Mouse (Mus musculus) embryonic facial prominence, embryonic 11.5 days (tissue): Measurements from ENCODE around the gene Bbip1. TPM values are rescaled to one million over a fixed set of nuclear protein-coding genes. Genes with fewer than 3 reads are reported as not detected.
"Not testable (repeated sequence)": the region's sequence is repeated elsewhere in the genome, so short reads cannot be mapped to it uniquely, and the experiment has no call there.

ENCODE experiments used
- ATAC-seq: fragments of 200-750 bp; cut with Nextera tagmentation; replicated peaks from 2 replicates; pipeline ENCODE4 v1.8.0; 2017; ENCODE audit warnings: low read depth; ENCODE audit not compliant: insufficient number of reproducible peaks, low FRiP score, low TSS enrichment
- DNase-seq: peaks from one replicate; pipeline ENCODE4 v3.0.0-alpha.2; 2015; ENCODE audit warnings: low spot score
- H3K27ac ChIP-seq: fragments of 300-500 bp; sonication (generic); replicated peaks from 2 replicates; pipeline ENCODE4 v1.5.1; 2014; ENCODE audit warnings: mild to moderate bottlenecking, low read depth, low read length, control low read depth
- H3K27me3 ChIP-seq: fragments of 300-500 bp; sonication (generic); 2 replicates; pipeline ENCODE4 v1.6.1; 2014; ENCODE audit warnings: mild to moderate bottlenecking, low read length, moderate library complexity, mixed read lengths; ENCODE audit not compliant: control insufficient read depth, insufficient read depth
- H3K36me3 ChIP-seq: fragments of 300-500 bp; sonication (generic); replicated peaks from 2 replicates; pipeline ENCODE4 v1.6.1; 2014; ENCODE audit warnings: low read depth, mild to moderate bottlenecking, low read length, moderate library complexity, mixed read lengths; ENCODE audit not compliant: control insufficient read depth, insufficient read depth
- H3K4me1 ChIP-seq: fragments of 300-500 bp; sonication (generic); 2 replicates; pipeline ENCODE4 v1.6.1; 2014; ENCODE audit warnings: low read length, mixed read lengths; ENCODE audit not compliant: control insufficient read depth, insufficient read depth
- H3K4me2 ChIP-seq: fragments of 300-500 bp; sonication (generic); 2 replicates; pipeline ENCODE4 v1.6.1; 2014; ENCODE audit warnings: low read depth, mild to moderate bottlenecking, control low read depth, low read length, moderate library complexity
- H3K4me3 ChIP-seq: fragments of 300-500 bp; sonication (generic); 2 replicates; pipeline ENCODE4 v1.5.1; 2014; ENCODE audit warnings: low read depth, low read length, control low read depth
- H3K9ac ChIP-seq: fragments of 300-500 bp; sonication (generic); replicated peaks from 2 replicates; pipeline ENCODE4 v1.6.1; 2014; ENCODE audit warnings: mild to moderate bottlenecking, control low read depth, low read length
- H3K9me3 ChIP-seq: fragments of 300-500 bp; sonication (generic); replicated peaks from 2 replicates; pipeline ENCODE4 v1.6.1; 2016; ENCODE audit warnings: mild to moderate bottlenecking, low read length, inconsistent platforms, mixed read lengths; ENCODE audit not compliant: control insufficient read depth
- WGBS: fragments of 180-500 bp; shearing (Covaris S2); extraction: QIAGEN DNeasy Blood & Tissue Kit; methylation state at CpG from one replicate; pipeline ENCODE4 v1.1.7; 2014; 5-methylcytosine and 5-hydroxymethylcytosine counted together
- polyA plus RNA-seq: library from polyadenylated mRNA; unstranded; fragments of >200 nt; fragmentation: Nextera tagmentation; extraction: Ambion mirVana; gene quantifications from 2 replicates; pipeline ENCODE4 v1.2.1, GENCODE M21; 2014

Bbip1 gene
- polyA plus RNA-seq, 1 experiment from 2014 or later = 114 TPM

DNA sequence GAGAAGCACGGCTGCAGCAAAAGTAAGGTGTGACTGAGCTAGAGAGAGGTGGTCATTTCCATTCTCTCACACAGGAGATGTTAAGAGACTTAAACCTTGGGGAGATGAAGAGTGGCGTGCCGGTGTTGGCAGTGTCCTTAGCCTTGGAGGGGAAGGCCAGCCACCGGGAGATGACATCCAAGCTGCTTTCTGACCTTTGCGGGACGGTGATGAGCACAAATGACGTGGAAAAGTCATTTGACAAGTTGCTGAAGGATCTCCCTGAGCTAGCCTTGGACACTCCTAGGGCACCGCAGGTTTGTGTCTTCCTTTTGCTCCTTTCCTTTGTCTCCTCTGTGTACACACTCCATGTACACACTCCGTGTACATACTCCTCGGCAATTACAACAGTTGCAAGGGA is 24.9 kb downstream of the Bbip1 start:
- Histone ChIP-seq H3K27me3 (no peaks in the 10 kb centered on the region), H3K9ac (no peak overlapping the region), H3K27ac (no peak overlapping the region), H3K4me2 (no peak overlapping the region), H3K36me3 (no peaks in the 10 kb centered on the region; the same call in 1 of the 2 replicates), H3K4me3 (no peak overlapping the region), H3K9me3 (no peaks in the 10 kb centered on the region), H3K4me1 (no peaks in the 10 kb centered on the region)
- WGBS = 95% methylated on average over 10 of the region's 10 CpGs
- no peak for DNase-seq
- no peak for ATAC-seq

DNA sequence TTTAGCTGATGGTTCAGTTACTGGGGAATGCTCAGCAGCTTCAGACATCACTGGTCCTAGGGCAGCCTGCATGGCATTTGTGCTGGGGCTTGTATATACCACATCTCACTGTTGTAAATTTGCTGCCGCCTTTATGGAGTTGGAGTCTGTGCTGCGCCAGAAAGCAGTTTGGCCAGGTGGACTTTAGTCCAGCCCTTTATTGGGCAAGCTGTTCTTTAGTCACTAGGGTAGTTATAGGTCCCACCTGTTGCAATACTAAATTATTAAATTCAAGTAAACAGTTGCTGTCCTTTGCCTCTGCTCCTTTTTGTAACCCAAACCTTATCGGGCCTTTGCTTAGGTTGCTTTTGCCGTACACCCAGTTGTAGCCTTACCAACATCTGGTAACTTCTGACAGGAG is 29.5 kb downstream of the Bbip1 start:
- Histone ChIP-seq H3K9ac (no peak overlapping the region), H3K36me3 (no peaks in the 10 kb centered on the region; the same call in 1 of the 2 replicates), H3K4me2 (no peak overlapping the region), H3K27me3 (no peaks in the 10 kb centered on the region), H3K9me3 (no peaks in the 10 kb centered on the region), H3K27ac (no peak overlapping the region), H3K4me3 (no peak overlapping the region), H3K4me1 (no peaks in the 10 kb centered on the region)
- no peak for DNase-seq
- no peak for ATAC-seq
- WGBS = 92% methylated on average over 4 of the region's 4 CpGs

DNA sequence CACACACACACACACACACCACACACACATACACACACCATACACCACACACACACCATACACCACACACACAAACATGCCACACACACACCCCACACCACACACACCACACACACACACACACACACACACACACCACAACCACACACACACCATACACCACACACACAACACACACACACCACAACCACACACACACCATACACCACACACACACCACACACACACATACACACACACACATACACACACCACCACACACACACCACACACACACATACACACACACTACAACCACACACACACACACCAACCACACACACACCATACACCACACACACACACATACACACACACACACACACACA is 37.7 kb downstream of the Bbip1 start:
- H3K9me3 ChIP-seq, H3K27ac ChIP-seq, H3K4me2 ChIP-seq, DNase-seq, H3K4me3 ChIP-seq, ATAC-seq, H3K36me3 ChIP-seq, H3K4me1 ChIP-seq, H3K27me3 ChIP-seq, H3K9ac ChIP-seq: not testable (repeated sequence)

DNA sequence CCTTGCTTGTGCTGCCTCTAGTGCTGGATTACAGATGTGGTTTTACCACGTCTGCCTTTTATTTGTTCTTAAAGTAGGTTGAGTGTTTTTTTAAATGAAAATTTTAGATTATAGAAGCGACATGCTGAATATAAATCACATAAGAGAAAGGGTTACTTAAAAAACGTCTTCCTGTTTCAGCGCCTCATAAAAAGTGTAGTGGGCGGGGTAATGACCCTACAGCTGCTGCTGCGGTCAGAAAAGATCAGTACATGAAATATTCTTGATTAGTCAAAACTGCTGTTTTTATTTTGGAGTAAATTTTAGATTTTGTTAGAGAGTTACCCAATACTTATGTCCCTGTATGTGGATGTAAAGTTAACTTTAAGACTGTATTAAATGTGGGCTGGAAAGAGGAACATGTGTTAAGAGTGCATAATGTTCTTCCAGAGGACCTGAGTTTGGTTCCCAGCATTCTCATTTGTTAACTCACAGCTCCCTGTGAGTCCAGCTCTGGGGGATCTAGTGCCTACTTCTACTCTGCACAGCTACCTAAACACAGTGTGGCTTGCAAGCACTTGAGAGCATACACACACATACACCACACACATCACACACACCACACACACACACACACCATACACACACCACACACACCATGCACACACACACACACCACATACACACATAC is 38.3 kb downstream of the Bbip1 start:
- DNase-seq (no peak), ATAC-seq (no peak)
- Histone ChIP-seq H3K9me3 (no peaks in the 10 kb centered on the region), H3K27ac (no peak overlapping the region), H3K4me1 (no peaks in the 10 kb centered on the region), H3K4me3 (no peak overlapping the region), H3K36me3 (no peaks in the 10 kb centered on the region; the same call in 1 of the 2 replicates), H3K4me2 (no peak overlapping the region), H3K27me3 (no peaks in the 10 kb centered on the region), H3K9ac (no peak overlapping the region)
- WGBS = 77% methylated on average over 6 of the region's 6 CpGs

DNA sequence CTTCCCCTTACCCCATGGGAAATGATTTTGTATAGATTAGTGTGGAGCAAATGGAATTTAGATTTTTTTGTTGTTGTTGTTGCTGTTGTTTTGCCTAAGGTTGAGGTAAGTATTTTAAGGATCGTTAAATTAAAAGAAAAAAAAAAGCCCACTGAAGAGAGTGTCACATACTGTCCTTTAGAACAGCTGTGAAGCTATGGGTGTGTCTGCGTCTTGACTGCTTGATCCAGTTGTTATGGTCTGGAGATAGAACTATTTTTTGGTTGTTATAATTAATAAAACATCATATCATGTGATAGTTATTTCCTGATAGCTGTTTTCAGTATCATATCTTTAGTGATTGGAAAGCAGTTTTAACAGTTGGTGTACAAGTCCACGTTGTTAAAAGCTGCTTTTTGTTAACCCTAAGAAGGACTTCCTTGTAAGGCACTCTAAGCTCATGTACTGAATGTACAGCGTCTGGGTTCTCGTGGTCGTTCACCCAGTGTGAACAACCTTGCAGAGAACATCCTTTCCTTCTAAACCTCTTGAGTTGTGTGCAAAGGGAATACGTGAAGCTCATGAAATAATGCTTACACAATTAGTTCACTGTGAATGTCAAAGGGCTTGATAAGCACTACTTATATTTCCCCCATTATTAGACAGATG is 39.5 kb downstream of the Bbip1 start:
- WGBS = 76% methylated on average over 7 of the region's 7 CpGs
- ATAC-seq = no peak
- peak overlapping the region; percentile 98; the same call in 1 of the 2 replicates for H3K4me3 ChIP-seq

DNA sequence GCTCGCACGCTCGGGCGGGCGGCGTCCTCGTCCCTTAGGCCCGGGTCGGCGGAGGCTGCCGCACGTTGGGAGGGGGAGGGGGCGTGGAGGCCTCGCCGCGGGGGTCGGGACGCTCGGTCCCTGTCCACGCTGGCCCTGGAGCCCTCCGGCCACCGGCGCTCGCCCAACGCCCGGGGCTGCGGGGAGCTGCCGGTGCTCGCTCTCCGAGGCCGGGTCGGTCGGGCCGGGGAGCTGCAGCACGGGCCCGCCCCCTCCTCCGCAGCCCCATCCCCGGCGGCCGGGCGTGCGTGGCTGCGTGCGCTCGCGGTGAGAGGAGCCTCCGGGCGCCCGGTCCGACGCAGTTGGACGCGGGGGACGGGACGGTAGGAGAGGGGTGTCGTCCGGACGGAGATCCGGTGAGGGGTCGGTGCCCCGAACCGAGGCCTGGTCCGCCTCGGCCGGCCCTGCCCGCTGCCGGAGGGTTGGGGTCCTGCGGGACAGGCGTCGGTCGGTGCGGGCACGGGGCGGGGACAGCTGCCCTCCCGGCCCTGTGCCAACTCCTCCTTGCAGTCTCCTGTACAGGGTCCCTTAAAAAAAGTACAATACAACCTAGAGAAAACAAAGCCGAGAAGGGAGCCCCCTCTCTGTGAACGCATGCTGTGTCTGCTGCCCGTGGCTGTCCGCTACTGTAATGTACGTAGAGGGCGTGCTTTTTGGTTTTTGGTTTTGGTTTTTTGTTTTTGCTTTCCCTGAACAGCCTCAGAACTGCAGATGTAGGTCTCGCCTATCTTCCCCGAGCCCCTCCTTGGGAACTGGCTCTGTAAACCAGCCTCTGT is 40.7 kb downstream of the Bbip1 start:
- H3K4me2 ChIP-seq = peak overlapping the region; percentile 69
- no peaks in the 10 kb centered on the region for H3K36me3 ChIP-seq
- DNase-seq = peak; percentile 66
- ATAC-seq = peak; percentile 72
- H3K9ac ChIP-seq = peak overlapping the region; percentile 85
- no peaks in the 10 kb centered on the region for H3K4me1 ChIP-seq
- under 1% methylated on average over 48 of the region's 83 CpGs for WGBS
- peak overlapping the region; percentile 63 for H3K27ac ChIP-seq
- H3K27me3 ChIP-seq = no peaks in the 10 kb centered on the region
- H3K9me3 ChIP-seq = no peaks in the 10 kb centered on the region
- peak overlapping the region; percentile 98 for H3K4me3 ChIP-seq

More for the DNA sequence above, 39.5 kb downstream of the Bbip1 start:
- H3K9ac ChIP-seq = no peak overlapping the region
- no peaks in the 10 kb centered on the region for H3K9me3 ChIP-seq
- no peaks in the 10 kb centered on the region for H3K4me1 ChIP-seq
- no peak overlapping the region; the same call in 1 of the 2 replicates for H3K4me2 ChIP-seq
- H3K27me3 ChIP-seq = no peaks in the 10 kb centered on the region
- no peak overlapping the region for H3K27ac ChIP-seq
- H3K36me3 ChIP-seq = no peaks in the 10 kb centered on the region
- DNase-seq = no peak

DNA sequence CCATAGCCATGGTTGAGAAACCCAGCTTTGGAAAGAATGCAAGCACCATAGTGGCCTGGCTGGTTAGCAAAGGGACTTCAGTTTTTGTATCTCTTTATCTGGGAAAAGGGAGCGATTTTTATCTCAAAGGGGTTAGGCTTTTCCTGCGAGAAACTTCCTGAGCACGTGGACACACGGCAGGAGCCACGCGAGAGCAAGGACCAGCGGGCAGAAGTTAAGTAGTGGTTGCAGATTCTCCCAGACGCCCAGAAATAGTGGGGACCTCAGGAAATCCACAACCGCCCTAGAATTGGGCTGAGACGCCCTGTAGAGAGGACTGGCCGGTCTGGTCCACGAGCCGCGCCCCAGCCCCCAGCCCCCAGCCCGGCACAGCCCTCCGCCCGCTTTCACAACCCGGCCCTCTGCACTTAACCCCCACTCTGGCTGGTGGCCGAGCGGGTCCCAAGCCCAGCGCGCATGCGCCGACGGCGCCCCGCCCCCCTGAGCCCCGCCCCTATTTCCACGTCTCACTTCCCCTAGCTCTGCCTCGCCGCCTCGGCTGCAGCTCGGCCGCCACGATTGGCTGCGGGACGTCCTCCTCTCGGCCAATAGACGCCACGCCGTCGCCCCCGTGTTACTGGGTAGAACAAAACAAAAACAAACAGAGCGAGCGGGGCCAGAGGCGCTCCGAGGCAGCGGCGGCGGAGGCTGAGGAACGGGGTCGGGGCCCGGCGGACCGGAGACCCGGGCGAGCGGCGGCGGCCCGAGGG is 41.5 kb downstream of the Bbip1 start:
- Histone ChIP-seq H3K4me3 (peak overlapping the region; percentile 98), H3K9ac (peak overlapping the region; percentile 85), H3K4me2 (peak overlapping the region; percentile 69), H3K27ac (peak overlapping the region; percentile 63), H3K9me3 (no peaks in the 10 kb centered on the region), H3K4me1 (no peaks in the 10 kb centered on the region), H3K36me3 (no peaks in the 10 kb centered on the region), H3K27me3 (no peaks in the 10 kb centered on the region)
- DNase-seq (peak; percentile 97), ATAC-seq (peak; percentile 98)
- under 1% methylated on average over 55 of the region's 61 CpGs for WGBS
